Mouse (Mus musculus): Measurements from ENCODE around the gene Pycr1. TPM values are rescaled to one million over a fixed set of nuclear protein-coding genes. Genes with fewer than 3 reads are reported as not detected.
"Not testable (repeated sequence)": the region's sequence is repeated elsewhere in the genome, so short reads cannot be mapped to it uniquely, and the experiment has no call there.

Gene Pycr1
- 43.7 and 45.6 TPM in 2 replicates for polyA plus RNA-seq (2015; fragmentation: Nextera tagmentation; extraction: Ambion mirVana)

GRCm38 (mm10) chr11:120643601-120643987 is at the start of gene Pycr1:
Gene Pycr1 (minus strand): TSS chr11:120643769.
- Histone ChIP-seq H3K36me3 (no peaks in the 10 kb centered on the region), H3K4me2 (replicated peaks) (peak within 1 kb of the TSS; percentile 89), H3K4me1 (peaks cover 33% of the 10 kb centered on the region), H3K27ac (peak within 1 kb of the TSS; percentile 72), H3K9ac (peak within 1 kb of the TSS; percentile 78), H3K27me3 (peaks cover 25% of the 10 kb centered on the region), H3K4me3 (peak within 1 kb of the TSS; percentile 55), H3K9me3 (no peaks in the 10 kb centered on the region)
- peak; percentile 99 for ATAC-seq (ENCODE audit: low FRiP score, low read depth)
- under 1% methylated on average over 15 of the region's 15 CpGs for WGBS

DNA sequence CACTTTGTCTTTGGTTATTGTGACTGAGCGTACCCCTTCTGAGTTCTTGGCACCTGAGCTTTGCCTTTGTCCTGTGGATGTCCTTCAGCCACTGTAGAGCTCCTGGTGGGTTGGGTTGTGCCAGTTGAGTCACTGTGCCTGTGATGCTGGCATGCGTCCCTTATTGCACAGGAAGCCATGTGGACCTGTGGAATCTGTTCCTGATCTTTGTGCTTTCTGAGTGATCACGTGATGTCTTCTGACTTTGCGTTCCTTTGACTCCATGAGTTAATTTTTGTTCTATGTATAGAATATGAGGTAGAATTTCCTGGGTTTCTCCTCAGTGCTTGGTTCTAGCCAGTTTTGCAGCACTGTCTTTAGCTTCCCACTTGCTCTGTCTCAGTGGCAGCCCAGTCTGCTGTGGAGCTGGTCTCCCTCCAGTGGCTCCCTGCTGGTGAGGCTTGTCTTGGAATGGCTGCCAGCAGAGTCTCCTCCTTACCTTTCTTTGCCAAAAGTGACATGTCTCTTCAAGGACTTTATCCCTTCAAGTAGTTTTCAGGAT is 49.0 kb upstream of the Pycr1 start:
- Histone ChIP-seq H3K9ac (no peak overlapping the region), H3K4me1 (peaks cover 21% of the 10 kb centered on the region), H3K27ac (no peak overlapping the region), H3K9me3 (no peaks in the 10 kb centered on the region), H3K27me3 (no peaks in the 10 kb centered on the region), H3K4me2 (replicated peaks) (no peak overlapping the region), H3K36me3 (peaks cover 75% of the 10 kb centered on the region), H3K4me3 (no peak overlapping the region)
- no peak for ATAC-seq (ENCODE audit: low FRiP score, low read depth)
- WGBS, result 91% methylated on average over 4 of the region's 4 CpGs

- H3K9me3 ChIP-seq, result no peaks in the 10 kb centered on the region
- ATAC-seq (ENCODE audit: low FRiP score, low read depth), result no peak
- H3K27ac ChIP-seq, result no peak overlapping the region
- no peak overlapping the region for H3K4me2 ChIP-seq (replicated peaks)
- no peak overlapping the region for H3K4me3 ChIP-seq
- no peak overlapping the region; the same call in 1 of the 2 replicates for H3K9ac ChIP-seq
- H3K4me1 ChIP-seq, result 0 out of 2 replicates have a peak, but pooled peaks cover under 1% of the 10 kb centered on the region
- H3K27me3 ChIP-seq, result no peaks in the 10 kb centered on the region
- WGBS, result 80% methylated on average over 3 of the region's 3 CpGs
- peaks cover 86% of the 10 kb centered on the region for H3K36me3 ChIP-seq
These were observed 45.8 kb upstream of the Pycr1 start for GRCm38 (mm10) chr11:120689365-120689764.

GRCm38 (mm10) chr11:120686650-120687272 is 43.2 kb upstream of the Pycr1 start:
- no peak overlapping the region for H3K9ac ChIP-seq

GRCm38 (mm10) chr11:120684660-120685059 is 41.1 kb upstream of the Pycr1 start:
- no peaks in the 10 kb centered on the region for H3K4me1 ChIP-seq
- no peak overlapping the region for H3K27ac ChIP-seq
- no peaks in the 10 kb centered on the region for H3K27me3 ChIP-seq
- no peak for ATAC-seq (ENCODE audit: low FRiP score, low read depth)
- no peaks in the 10 kb centered on the region for H3K9me3 ChIP-seq
- WGBS, result 85% methylated on average over 2 of the region's 2 CpGs
- peaks cover 91% of the 10 kb centered on the region for H3K36me3 ChIP-seq
- no peak overlapping the region for H3K4me2 ChIP-seq (replicated peaks)
- H3K4me3 ChIP-seq, result no peak overlapping the region
- no peak overlapping the region for H3K9ac ChIP-seq

More at GRCm38 (mm10) chr11:120686650-120687272, 43.2 kb upstream of the Pycr1 start:
- H3K27ac ChIP-seq, result peak overlapping the region; percentile 83
- no peaks in the 10 kb centered on the region for H3K27me3 ChIP-seq
- no peak for ATAC-seq (ENCODE audit: low FRiP score, low read depth)
- H3K4me2 ChIP-seq (replicated peaks), result no peak overlapping the region; the same call in 1 of the 2 replicates
- H3K4me3 ChIP-seq, result no peak overlapping the region
- no peaks in the 10 kb centered on the region for H3K9me3 ChIP-seq
- peaks cover 87% of the 10 kb centered on the region for H3K36me3 ChIP-seq
- 77% methylated on average over 20 of the region's 20 CpGs for WGBS
- H3K4me1 ChIP-seq, result no peaks in the 10 kb centered on the region

GRCm38 (mm10) chr11:120684086-120684485 is 40.5 kb upstream of the Pycr1 start:
- ATAC-seq (ENCODE audit: low FRiP score, low read depth), result no peak
- 76% methylated on average over 2 of the region's 2 CpGs for WGBS
- H3K9ac ChIP-seq, result no peak overlapping the region
- peaks cover 91% of the 10 kb centered on the region for H3K36me3 ChIP-seq
- H3K4me3 ChIP-seq, result no peak overlapping the region
- no peaks in the 10 kb centered on the region for H3K9me3 ChIP-seq
- no peak overlapping the region for H3K27ac ChIP-seq
- no peak overlapping the region for H3K4me2 ChIP-seq (replicated peaks)
- no peaks in the 10 kb centered on the region for H3K27me3 ChIP-seq
- no peaks in the 10 kb centered on the region for H3K4me1 ChIP-seq

DNA sequence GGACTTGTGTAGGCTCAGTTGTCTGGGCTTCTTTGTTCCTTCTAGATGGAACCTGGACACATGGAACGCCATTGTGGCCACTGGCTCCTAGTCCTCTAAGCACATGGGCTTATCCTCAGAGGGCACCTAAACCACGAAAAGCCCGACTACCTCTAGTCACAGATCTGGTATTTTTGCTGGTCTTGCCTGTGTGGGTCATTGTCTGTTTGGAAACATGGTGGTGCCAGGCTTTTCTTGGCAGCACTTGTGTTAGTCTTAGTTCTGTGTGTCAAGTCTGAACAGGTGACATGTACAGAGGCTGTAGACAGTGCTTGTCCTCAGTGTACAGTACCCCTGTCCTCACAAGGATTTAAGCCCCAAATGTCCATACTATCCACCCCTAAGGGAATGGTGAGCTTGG is 40.0 kb upstream of the Pycr1 start:
- Histone ChIP-seq H3K27ac (no peak overlapping the region), H3K9ac (no peak overlapping the region), H3K4me1 (no peaks in the 10 kb centered on the region), H3K4me3 (no peak overlapping the region), H3K9me3 (no peaks in the 10 kb centered on the region), H3K4me2 (replicated peaks) (no peak overlapping the region), H3K36me3 (peaks cover 91% of the 10 kb centered on the region), H3K27me3 (no peaks in the 10 kb centered on the region)
- ATAC-seq (ENCODE audit: low FRiP score, low read depth), result no peak
- WGBS, result 94% methylated on average over 3 of the region's 3 CpGs

- H3K4me2 ChIP-seq (replicated peaks), result no peak overlapping the region
- no peak overlapping the region for H3K27ac ChIP-seq
- no peaks in the 10 kb centered on the region for H3K9me3 ChIP-seq
- no peak for ATAC-seq (ENCODE audit: low FRiP score, low read depth)
- no peak overlapping the region for H3K4me3 ChIP-seq
- H3K36me3 ChIP-seq, result peaks cover 91% of the 10 kb centered on the region
- 86% methylated on average over 5 of the region's 5 CpGs for WGBS
- H3K9ac ChIP-seq, result no peak overlapping the region
- H3K4me1 ChIP-seq, result no peaks in the 10 kb centered on the region
- no peaks in the 10 kb centered on the region for H3K27me3 ChIP-seq
These were observed 39.1 kb upstream of the Pycr1 start for GRCm38 (mm10) chr11:120682683-120683082.

- H3K9me3 ChIP-seq, result no peaks in the 10 kb centered on the region
- H3K9ac ChIP-seq, result no peak overlapping the region
- H3K4me1 ChIP-seq, result 0 out of 2 replicates have a peak, but pooled peaks cover 6% of the 10 kb centered on the region
- H3K27ac ChIP-seq, result no peak overlapping the region
- ATAC-seq (ENCODE audit: low FRiP score, low read depth), result no peak
- H3K4me3 ChIP-seq, result no peak overlapping the region
- 71% methylated on average over 3 of the region's 3 CpGs for WGBS
- H3K36me3 ChIP-seq, result peaks cover 86% of the 10 kb centered on the region
- no peaks in the 10 kb centered on the region for H3K27me3 ChIP-seq
- no peak overlapping the region for H3K4me2 ChIP-seq (replicated peaks)
These were observed 36.3 kb upstream of the Pycr1 start for GRCm38 (mm10) chr11:120679909-120680308.

GRCm38 (mm10) chr11:120676951-120677350 is 33.4 kb upstream of the Pycr1 start:
- H3K4me2 ChIP-seq (replicated peaks), result no peak overlapping the region
- no peaks in the 10 kb centered on the region for H3K9me3 ChIP-seq
- WGBS, result 91% methylated on average over 4 of the region's 4 CpGs
- no peak for ATAC-seq (ENCODE audit: low FRiP score, low read depth)
- no peaks in the 10 kb centered on the region for H3K27me3 ChIP-seq
- no peak overlapping the region for H3K4me3 ChIP-seq
- no peak overlapping the region for H3K27ac ChIP-seq
- H3K9ac ChIP-seq, result no peak overlapping the region
- H3K36me3 ChIP-seq, result peaks cover 61% of the 10 kb centered on the region
- H3K4me1 ChIP-seq, result peaks cover 16% of the 10 kb centered on the region

DNA sequence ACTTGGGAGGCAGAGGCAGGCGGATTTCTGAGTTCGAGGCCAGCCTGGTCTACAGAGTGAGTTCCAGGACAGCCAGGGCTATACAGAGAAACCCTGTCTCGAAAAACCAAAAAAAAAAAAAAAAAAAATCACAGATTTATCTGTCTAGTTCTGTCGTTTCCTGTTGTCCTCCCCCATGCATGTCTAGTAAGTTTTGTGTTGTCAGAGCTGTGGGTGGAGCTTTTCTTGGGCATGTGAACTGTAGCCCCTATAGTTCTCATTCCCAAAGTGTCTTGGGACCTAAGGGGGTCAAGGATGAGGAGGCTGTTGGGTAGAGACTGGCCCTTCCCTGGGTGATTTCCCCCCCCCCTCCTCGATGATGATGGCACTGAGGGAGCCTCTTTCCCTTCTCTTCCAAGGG is 32.3 kb upstream of the Pycr1 start:
- not testable (repeated sequence) for H3K4me3 ChIP-seq; ATAC-seq (ENCODE audit: low FRiP score, low read depth); H3K27ac ChIP-seq; H3K27me3 ChIP-seq; H3K9ac ChIP-seq; H3K9me3 ChIP-seq; H3K4me2 ChIP-seq (replicated peaks)
- H3K36me3 ChIP-seq, result peaks cover 52% of the 10 kb centered on the region
- peaks cover 16% of the 10 kb centered on the region for H3K4me1 ChIP-seq
- WGBS, result 90% methylated on average over 4 of the region's 5 CpGs

DNA sequence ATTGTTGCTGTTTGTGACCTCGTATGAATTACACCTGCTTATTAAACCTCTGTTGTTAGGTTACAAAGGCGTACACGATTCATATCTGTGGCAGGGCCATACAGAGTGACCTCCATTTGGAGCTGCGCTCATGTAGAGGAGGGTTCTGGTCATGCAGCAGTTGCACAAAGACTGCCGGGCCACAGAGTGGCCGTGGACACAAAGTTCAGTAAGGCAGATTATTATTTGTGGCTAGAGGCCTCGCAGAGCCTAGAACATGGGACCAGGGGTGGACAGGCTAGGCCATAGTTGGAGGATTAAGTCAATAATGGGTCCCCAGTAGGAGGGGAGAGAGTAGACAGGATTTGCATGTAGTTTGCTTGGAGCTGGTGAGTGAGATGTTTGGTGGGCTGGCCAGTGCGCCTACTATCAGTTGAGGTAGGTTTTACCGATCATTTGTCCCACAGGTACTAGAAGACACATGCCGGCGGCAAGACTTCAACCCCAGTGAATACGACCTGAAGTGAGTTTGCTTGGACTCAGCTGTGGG is 30.1 kb upstream of the Pycr1 start:
- H3K4me1 ChIP-seq, result peaks cover 16% of the 10 kb centered on the region
- H3K9ac ChIP-seq, result peak overlapping the region; percentile 76
- H3K9me3 ChIP-seq, result no peaks in the 10 kb centered on the region
- WGBS, result 40% methylated on average over 12 of the region's 12 CpGs
- peak overlapping the region; percentile 79 for H3K27ac ChIP-seq
- ATAC-seq (ENCODE audit: low FRiP score, low read depth), result peak; percentile 9
- H3K4me3 ChIP-seq, result peak overlapping the region; percentile 72
- H3K27me3 ChIP-seq, result no peaks in the 10 kb centered on the region
- peaks cover 30% of the 10 kb centered on the region for H3K36me3 ChIP-seq
- H3K4me2 ChIP-seq (replicated peaks), result peak overlapping the region; percentile 89

All from limb, embryonic 13.5 days (tissue).